Mouse (Mus musculus): Measurements from ENCODE around the gene Zfp87. TPM values are rescaled to one million over a fixed set of nuclear protein-coding genes. Genes with fewer than 3 reads are reported as not detected.
A peak's percentile ranks its signal among the peaks of the same experiment; 100 is the strongest.

Gene Zfp87
- total and polyA plus RNA-seq, 3 experiments: 11.4 to 25.0 (median 13.8) TPM

- TF ChIP-seq POLR2A (IDR thresholded peaks at IDR 0.05; ENCODE audit: low read depth, low read length) (peak; percentile 66), ZMIZ1 (IDR thresholded peaks at IDR 0.05; ENCODE audit: low read depth, low read length) (no peak), MAX (IDR thresholded peaks at IDR 0.05; ENCODE audit: low read length) (peak; percentile 67), SMC3 (IDR thresholded peaks at IDR 0.05; ENCODE audit: low read depth, low read length) (no peak), KAT2A (IDR thresholded peaks at IDR 0.05; ENCODE audit: insufficient replicate concordance, low read length) (peak; percentile 68; the same call in 1 of the 2 replicates), HCFC1 (IDR thresholded peaks at IDR 0.05; ENCODE audit: low read depth, low read length) (peak; percentile 90), CHD1 (IDR thresholded peaks at IDR 0.05; ENCODE audit: low read depth, low read length) (no peak), TBP (conservative IDR thresholded peaks at IDR 0.05; ENCODE audit: low read depth, low read length) (peak; percentile 78; the same call in 1 of the 2 replicates), ZKSCAN1 (IDR thresholded peaks at IDR 0.05; ENCODE audit: borderline replicate concordance, low read depth, low read length) (no peak), TCF12 (IDR thresholded peaks at IDR 0.05; ENCODE audit: low read depth, low read length) (peak; percentile 14; the same call in 1 of the 2 replicates), MEF2A (IDR thresholded peaks at IDR 0.05; ENCODE audit: borderline replicate concordance, low read depth, low read length) (no peak), POLR2AphosphoS2 (IDR thresholded peaks at IDR 0.05; ENCODE audit: low read depth, low read length) (no peak), USF2 (conservative IDR thresholded peaks at IDR 0.05; ENCODE audit: low read depth, low read length) (no peak), ETS1 (conservative IDR thresholded peaks at IDR 0.05; ENCODE audit: low read depth, low read length) (no peak), CHD2 (IDR thresholded peaks at IDR 0.05; ENCODE audit: low read length) (no peak)
These were observed 42.2 kb downstream of the Zfp87 start, which contains the start of gene Zfp874b (continued) for GRCm38 (mm10) chr13:67483625-67484423.

- Histone ChIP-seq H3K4me1 (ENCODE audit: control insufficient read depth in 1 of 2, insufficient read depth in 2 of 2) (peaks cover 4 to 19% of the 10 kb centered on the region in 2 experiments), H3K4me3 (replicated peaks in 1 of 3; ENCODE audit: low read depth in 2 of 3, low read length in 2 of 3, poor library complexity in 1 of 3) (no peak overlapping the region), H3K9ac (ENCODE audit: insufficient read depth, low read depth) (no peak overlapping the region), H3K36me3 (replicated peaks in 1 of 2; ENCODE audit: control insufficient read depth in 1 of 2, insufficient read depth in 1 of 2, low read length in 1 of 2) (peaks cover 0 to 15% of the 10 kb centered on the region in 2 experiments), H3K27ac (ENCODE audit: insufficient read depth, low read depth) (no peak overlapping the region), H3K27me3 (replicated peaks) (no peaks in the 10 kb centered on the region), H3K9me3 (replicated peaks; ENCODE audit: low read length) (no peaks in the 10 kb centered on the region), H3K79me2 (replicated peaks; ENCODE audit: control insufficient read depth, extremely low read depth, insufficient read depth, poor library complexity, severe bottlenecking) (peaks cover 3% of the 10 kb centered on the region; the same call in 1 of the 2 replicates), H3K4me2 (ENCODE audit: insufficient read depth, low read depth, poor library complexity, severe bottlenecking) (no peak overlapping the region)
- dilution Hi-C loops (cut with MboI; ENCODE audit: extremely low pct_ligation_motif_present, extremely low pct_unique_long_range_greater_than_20kb, low sequenced_read_pairs): no loop called here
- no peak for TF ChIP-seq ETS1 (conservative IDR thresholded peaks at IDR 0.05; ENCODE audit: low read depth, low read length)
- TF ChIP-seq JUN (IDR thresholded peaks at IDR 0.05; ENCODE audit: insufficient read depth, low read depth, low read length): no peak
- peak; percentile 42 for TF ChIP-seq RAD21 (IDR thresholded peaks at IDR 0.05; ENCODE audit: low read depth, low read length)
- no peak for TF ChIP-seq POLR2AphosphoS2 (IDR thresholded peaks at IDR 0.05; ENCODE audit: low read depth, low read length)
- peak in 1 of 2 experiments; percentile 56; a peak in 2 of 4 replicates for TF ChIP-seq CTCF (conservative IDR thresholded peaks at IDR 0.05 in 1 of 2, IDR thresholded peaks at IDR 0.05 in 1 of 2; ENCODE audit: low read depth in 2 of 2, low read length in 2 of 2)
- TF ChIP-seq SMC3 (IDR thresholded peaks at IDR 0.05; ENCODE audit: low read depth, low read length): peak; percentile 57
- peak; percentile 22 for DNase-seq (ENCODE audit: extremely low read depth)
- in situ Hi-C loops (cut with MboI; ENCODE audit: low pct_ligation_motif_present, low pct_unique_long_range_greater_than_20kb, low sequenced_read_pairs): no loop called here
These were observed 44.4 kb downstream of the Zfp87 start for GRCm38 (mm10) chr13:67481528-67481927.
